In the genomic region with DNA sequence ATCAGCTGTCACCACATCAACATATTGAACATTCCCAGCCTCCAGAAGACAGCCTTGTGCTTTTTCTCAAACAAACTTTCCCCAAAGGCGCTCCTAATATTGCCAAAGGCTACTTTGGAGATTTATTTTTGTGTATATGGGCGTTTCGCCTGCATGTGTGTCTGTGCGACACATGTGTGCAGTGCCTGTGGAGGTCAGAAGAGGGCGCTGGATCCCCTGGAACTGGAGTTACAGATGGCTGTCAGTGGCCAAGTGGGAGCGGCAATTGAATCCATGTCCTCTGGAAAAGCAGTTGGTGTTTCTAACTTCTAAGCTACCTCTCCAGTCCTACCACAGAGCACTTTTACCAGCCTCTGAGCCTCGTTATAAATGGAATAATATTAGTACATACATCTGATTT, we compare ENCODE assay signal across 12 mouse cellular contexts. TPM values are rescaled to one million over a fixed set of nuclear protein-coding genes. Genes with fewer than 3 reads are reported as not detected.
A peak's percentile ranks its signal among the peaks of the same experiment; 100 is the strongest.
DNase-seq lines count a peak whose midpoint lies in the region; ATAC-seq and TF ChIP-seq lines count a peak whose summit lies in the region.
"Had no signal": no experiment of that assay in that cellular context is flagged by ENCODE, and none has a peak within 500 bp of the region (broad histone marks: within the 10 kb centered on the region; RNA-seq: fewer than 3 reads in every experiment).

No protein-coding gene starts in this region.

- no peak for ATAC-seq in stomach, postnatal 0 days (ENCODE audit: low FRiP score, low TSS enrichment)
- no peak for ATAC-seq in hindbrain, embryonic 16.5 days
- ATAC-seq: midbrain, embryonic 15.5 days had no signal

- DNase-seq in cerebellum, postnatal 10 days = peak; percentile 39 to 53
- DNase-seq in cerebellum, adult 18-20 months = no peak
- DNase-seq in layer of hippocampus, adult 2 months (ENCODE audit: low spot score in 2 of 2) = no peak
- no peak for DNase-seq in layer of hippocampus, adult 11-12 months (ENCODE audit: low spot score)
- peak; percentile 8 for DNase-seq in thymus, postnatal 14 days
- DNase-seq in thymus, adult 18-20 months = no peak
- no peak for DNase-seq in stomach, postnatal 0 days (ENCODE audit: low spot score)
- DNase-seq: cerebellum, adult 2 months; heart, postnatal 36 days had no signal

- no peaks in the 10 kb centered on the region for H3K9me3 ChIP-seq in stomach, postnatal 0 days (ENCODE audit: control insufficient read depth, low read length)
- no peaks in the 10 kb centered on the region for H3K9me3 ChIP-seq in hindbrain, embryonic 16.5 days (ENCODE audit: control insufficient read depth, low read length)
- H3K9me3 ChIP-seq: midbrain, embryonic 15.5 days; neural tube, embryonic 13.5 days had no signal

- 80% methylated on average over 7 of the region's 7 CpGs for WGBS in stomach, postnatal 0 days
- 83% methylated on average over 7 of the region's 7 CpGs for WGBS in hindbrain, embryonic 16.5 days

- no peak overlapping the region for H3K4me2 ChIP-seq in stomach, postnatal 0 days (replicated peaks; ENCODE audit: low read depth)
- H3K4me2 ChIP-seq in hindbrain, embryonic 16.5 days (ENCODE audit: low read length) = no peak overlapping the region
- H3K4me2 ChIP-seq: midbrain, embryonic 15.5 days; neural tube, embryonic 13.5 days had no signal

- H3K36me3 ChIP-seq in stomach, postnatal 0 days (ENCODE audit: control insufficient read depth, insufficient read depth, low read length) = no peaks in the 10 kb centered on the region
- H3K36me3 ChIP-seq in hindbrain, embryonic 16.5 days (ENCODE audit: control insufficient read depth, insufficient read depth, low read length) = no peaks in the 10 kb centered on the region
- H3K36me3 ChIP-seq: midbrain, embryonic 15.5 days; neural tube, embryonic 13.5 days had no signal

- H3K27ac ChIP-seq in layer of hippocampus, adult 2 months = no peak overlapping the region
- H3K27ac ChIP-seq in stomach, postnatal 0 days (replicated peaks) = no peak overlapping the region
- H3K27ac ChIP-seq in hindbrain, embryonic 16.5 days (ENCODE audit: low read depth, low read length) = no peak overlapping the region
- H3K27ac ChIP-seq: midbrain, embryonic 15.5 days; neural tube, embryonic 13.5 days had no signal

- H3K4me3 ChIP-seq in layer of hippocampus, adult 2 months = no peak overlapping the region
- H3K4me3 ChIP-seq in stomach, postnatal 0 days (ENCODE audit: low read depth, low read length) = no peak overlapping the region
- no peak overlapping the region for H3K4me3 ChIP-seq in hindbrain, embryonic 16.5 days (ENCODE audit: low read length)
- H3K4me3 ChIP-seq: midbrain, embryonic 15.5 days; neural tube, embryonic 13.5 days had no signal

- peak; percentile 54 for TF ChIP-seq CTCF in layer of hippocampus, adult 2 months (conservative IDR thresholded peaks at IDR 0.05)
- TF ChIP-seq CTCF in stomach, postnatal 0 days (IDR thresholded peaks at IDR 0.05; ENCODE audit: low read depth) = peak; percentile 32; the same call in 1 of the 2 replicates

- no peaks in the 10 kb centered on the region for H3K27me3 ChIP-seq in stomach, postnatal 0 days (ENCODE audit: control insufficient read depth, insufficient read depth, low read length)
- H3K27me3 ChIP-seq in hindbrain, embryonic 16.5 days (replicated peaks; ENCODE audit: control insufficient read depth, insufficient read depth, low read length) = no peaks in the 10 kb centered on the region
- H3K27me3 ChIP-seq: midbrain, embryonic 15.5 days; neural tube, embryonic 13.5 days had no signal

- no peak overlapping the region for H3K9ac ChIP-seq in stomach, postnatal 0 days (ENCODE audit: low read length)
- H3K9ac ChIP-seq in hindbrain, embryonic 16.5 days (ENCODE audit: low read depth, low read length) = no peak overlapping the region
- H3K9ac ChIP-seq: midbrain, embryonic 15.5 days; neural tube, embryonic 13.5 days had no signal

- no peaks in the 10 kb centered on the region for H3K4me1 ChIP-seq in stomach, postnatal 0 days (replicated peaks; ENCODE audit: control insufficient read depth, insufficient read depth)
- H3K4me1 ChIP-seq in hindbrain, embryonic 16.5 days (ENCODE audit: control insufficient read depth, insufficient read depth, low read depth, low read length) = no peaks in the 10 kb centered on the region; the same call in 1 of the 2 replicates

- TF ChIP-seq EP300 in stomach, postnatal 0 days (optimal IDR thresholded peaks at IDR 0.05) = no peak

RNA-seq across cellular contexts. Expression of a gene that starts 38.7 kb away (rescaled TPM):
- 10 to 100 TPM; 86.5 to 97.6 TPM for total RNA-seq in layer of hippocampus, adult 2 months (2021)
- 116 TPM in 2 replicates for polyA plus RNA-seq in stomach, postnatal 0 days (2015; fragmentation: Nextera tagmentation; extraction: Ambion mirVana)
- polyA plus RNA-seq in hindbrain, embryonic 16.5 days (2015; fragmentation: Nextera tagmentation; extraction: Ambion mirVana) = 77.3 and 84.0 TPM in 2 replicates

RNA-seq across cellular contexts. Expression of a gene that starts 39.1 kb away (rescaled TPM):
- total RNA-seq in layer of hippocampus, adult 2 months (2021) = 1 to 10 TPM; 5.1 to 5.4 TPM
- 6.1 and 6.3 TPM in 2 replicates for polyA plus RNA-seq in stomach, postnatal 0 days (2015; fragmentation: Nextera tagmentation; extraction: Ambion mirVana)
- polyA plus RNA-seq in hindbrain, embryonic 16.5 days (2015; fragmentation: Nextera tagmentation; extraction: Ambion mirVana) = 6.2 and 6.8 TPM in 2 replicates

Comparison
In these comparisons a context has a peak if more than half of its experiments do, and no peak if none do; other contexts are left out.
1. DNase-seq: peak in cerebellum, postnatal 10 days (2 of 2) and thymus, postnatal 14 days (single experiment); none in cerebellum, adult 18-20 months (0 of 2), layer of hippocampus, adult 2 months (0 of 2), layer of hippocampus, adult 11-12 months (single experiment), thymus, adult 18-20 months (0 of 2) and stomach, postnatal 0 days (single experiment).